Mouse (Mus musculus) heart, embryonic 14.5 days (tissue): ENCODE measurements around the gene Prickle3. TPM values are rescaled to one million over a fixed set of nuclear protein-coding genes. Genes with fewer than 3 reads are reported as not detected.

Experiments
- ATAC-seq: fragments of 200-750 bp; cut with Nextera tagmentation; 2 replicates; pipeline ENCODE4 v1.8.0; 2017; ENCODE audit warnings: low read depth, moderate TSS enrichment; ENCODE audit not compliant: insufficient number of reproducible peaks, insufficient read depth, low FRiP score
- H3K27ac ChIP-seq, 2 experiments: fragments of 200-500 bp in 1 of 2; fragments of 300-500 bp in 1 of 2; sonication (generic) in 1 of 2; replicated peaks in 1 of 2; 2 replicates each; pipeline ENCODE4 v1.5.1; 2012 to 2014; ENCODE audit warnings: low read depth in 2 of 2, low read length in 2 of 2, control low read depth in 1 of 2, mild to moderate bottlenecking in 1 of 2, mixed read lengths in 1 of 2; ENCODE audit not compliant: control insufficient read depth in 1 of 2, insufficient read depth in 1 of 2
- H3K27me3 ChIP-seq: fragments of 300-500 bp; sonication (generic); 2 replicates; pipeline ENCODE4 v1.6.1; 2014; ENCODE audit warnings: mild to moderate bottlenecking, low read length, control low read depth; ENCODE audit not compliant: control insufficient read depth, insufficient read depth
- H3K36me3 ChIP-seq: fragments of 300-500 bp; sonication (generic); 2 replicates; pipeline ENCODE4 v1.6.1; 2014; ENCODE audit warnings: mild to moderate bottlenecking, control low read depth, low read length, mixed read lengths; ENCODE audit not compliant: control insufficient read depth, insufficient read depth
- H3K4me1 ChIP-seq, 2 experiments: fragments of 200-500 bp in 1 of 2; fragments of 300-500 bp in 1 of 2; sonication (generic) in 1 of 2; 2 replicates each; pipeline ENCODE4 v1.6.1; 2012 to 2014; ENCODE audit warnings: low read length in 2 of 2, control low read depth in 1 of 2, mixed read lengths in 1 of 2; ENCODE audit not compliant: control insufficient read depth in 2 of 2, insufficient read depth in 2 of 2
- H3K4me2 ChIP-seq: fragments of 300-500 bp; sonication (generic); 2 replicates; pipeline ENCODE4 v1.6.1; 2014; ENCODE audit warnings: mild to moderate bottlenecking, low read length
- H3K4me3 ChIP-seq, 2 experiments: fragments of 200-500 bp in 1 of 2; fragments of 300-500 bp in 1 of 2; sonication (generic) in 1 of 2; 2 replicates each; pipeline ENCODE4 v1.5.1; 2012 to 2014; ENCODE audit warnings: low read length in 2 of 2, mild to moderate bottlenecking in 2 of 2, control low read depth in 1 of 2, low read depth in 1 of 2, moderate library complexity in 1 of 2; ENCODE audit not compliant: control insufficient read depth in 1 of 2, insufficient read depth in 1 of 2
- H3K9ac ChIP-seq: fragments of 300-500 bp; sonication (generic); 2 replicates; pipeline ENCODE4 v1.6.1; 2014; ENCODE audit warnings: mild to moderate bottlenecking, low read length
- H3K9me3 ChIP-seq: fragments of 300-500 bp; sonication (generic); 2 replicates; pipeline ENCODE4 v1.6.1; 2016; ENCODE audit warnings: low read length, control low read depth; ENCODE audit not compliant: control insufficient read depth
- WGBS: fragments of 180-500 bp; shearing (Covaris S2); extraction: QIAGEN DNeasy Blood & Tissue Kit; methylation state at CpG from one replicate; pipeline ENCODE4 v1.1.7; 2014; 5-methylcytosine and 5-hydroxymethylcytosine counted together
- polyA plus RNA-seq: library from polyadenylated mRNA; unstranded; fragments of >200 nt; fragmentation: Nextera tagmentation; extraction: Ambion mirVana; gene quantifications from 2 replicates; pipeline ENCODE4 v1.2.1, GENCODE M21; 2014

Gene Prickle3
- polyA plus RNA-seq, 1 experiment from 2014 or later, result 6.2 TPM

DNA sequence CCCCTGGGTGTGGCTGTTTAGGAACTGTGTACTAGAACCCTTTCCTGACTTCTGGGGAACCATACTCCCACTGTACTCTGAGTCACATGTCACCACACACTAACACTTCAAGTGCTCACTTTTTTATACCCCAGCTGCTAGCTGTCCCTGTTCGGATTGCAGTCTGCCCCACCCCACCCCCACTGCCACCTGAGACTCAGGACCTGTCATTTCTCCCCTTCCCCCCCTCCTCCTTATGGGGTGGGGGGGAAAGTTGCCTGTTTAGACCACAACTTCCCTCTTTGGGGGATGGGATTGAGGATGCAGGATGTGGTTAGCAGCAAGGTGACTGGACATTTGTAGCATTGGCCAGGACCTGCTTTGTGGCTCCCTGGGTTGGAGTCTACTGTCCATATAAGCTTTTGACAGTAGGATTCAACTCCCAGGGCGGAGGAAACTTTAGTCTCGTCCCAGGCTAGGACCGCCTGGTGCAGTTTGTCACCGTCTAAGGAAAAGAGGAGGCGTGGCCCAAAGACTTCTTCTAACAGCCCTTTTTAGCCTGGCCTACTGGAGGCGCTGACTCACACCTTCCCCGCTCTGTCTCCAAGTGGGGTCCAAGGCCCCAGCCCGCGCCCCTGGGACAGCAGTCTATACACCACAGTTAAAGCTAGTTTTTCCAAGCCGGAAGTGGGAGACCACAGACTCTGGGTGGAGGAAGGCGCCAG lies 16.7 kb downstream of the Prickle3 start:
- Histone ChIP-seq H3K27me3 (no peaks in the 10 kb centered on the region), H3K27ac (peak overlapping the region; percentile 29 to 44; a peak in 3 of 4 replicates), H3K9ac (no peak overlapping the region; the same call in 1 of the 2 replicates), H3K9me3 (no peaks in the 10 kb centered on the region), H3K4me1 (peaks cover 7 to 9% of the 10 kb centered on the region in 2 experiments; a peak in 2 of 4 replicates), H3K4me3 (peak overlapping the region; percentile 29 to 31; a peak in 1 of 4 replicates), H3K36me3 (peaks cover 4% of the 10 kb centered on the region), H3K4me2 (peak overlapping the region; percentile 69)
- ATAC-seq, result no peak
- WGBS, result 20% methylated on average over 12 of the region's 12 CpGs

DNA sequence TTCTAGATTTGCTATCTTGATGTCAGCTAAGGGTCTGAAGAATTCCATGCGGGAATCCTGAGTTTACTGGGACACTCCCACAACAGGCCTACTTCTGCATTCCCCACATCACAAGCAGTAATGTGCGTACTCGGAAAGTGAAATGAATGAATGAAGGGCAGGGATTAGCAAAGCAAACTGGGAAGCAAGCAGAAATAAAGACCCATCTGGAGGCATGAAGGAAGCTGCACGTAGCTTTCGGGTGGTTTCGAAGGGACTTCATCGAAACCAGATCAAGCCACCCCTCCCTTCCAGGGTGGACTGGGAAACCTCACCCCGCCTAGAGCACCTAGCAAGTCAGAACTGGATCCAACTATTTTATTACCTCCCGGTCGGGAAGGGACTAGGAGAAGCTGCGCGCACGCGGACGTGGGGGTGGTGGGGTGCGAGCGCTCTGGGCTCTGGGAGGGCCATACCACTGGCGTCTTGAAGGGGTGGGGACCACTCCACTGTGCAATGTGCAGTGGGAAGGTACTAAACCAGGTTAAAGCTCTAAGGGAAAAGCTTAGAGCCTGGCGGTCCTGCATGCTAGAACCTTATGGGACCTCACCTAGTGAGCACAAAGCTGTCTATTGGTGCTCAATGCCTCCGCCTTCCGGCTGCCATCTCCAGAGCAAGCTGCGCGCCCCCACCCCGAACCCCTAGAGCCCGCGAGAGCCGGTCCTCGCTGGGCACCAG lies 17.4 kb downstream of the Prickle3 start:
- Histone ChIP-seq H3K4me1 (peaks cover 7 to 9% of the 10 kb centered on the region in 2 experiments; a peak in 2 of 4 replicates), H3K4me2 (peak overlapping the region; percentile 69), H3K9me3 (no peaks in the 10 kb centered on the region), H3K27ac (peak overlapping the region; percentile 22 to 44), H3K27me3 (no peaks in the 10 kb centered on the region), H3K9ac (peak overlapping the region; percentile 57), H3K4me3 (peak overlapping the region; percentile 29 to 31), H3K36me3 (no peaks in the 10 kb centered on the region)
- no peak for ATAC-seq
- WGBS, result 21% methylated on average over 28 of the region's 28 CpGs

DNA sequence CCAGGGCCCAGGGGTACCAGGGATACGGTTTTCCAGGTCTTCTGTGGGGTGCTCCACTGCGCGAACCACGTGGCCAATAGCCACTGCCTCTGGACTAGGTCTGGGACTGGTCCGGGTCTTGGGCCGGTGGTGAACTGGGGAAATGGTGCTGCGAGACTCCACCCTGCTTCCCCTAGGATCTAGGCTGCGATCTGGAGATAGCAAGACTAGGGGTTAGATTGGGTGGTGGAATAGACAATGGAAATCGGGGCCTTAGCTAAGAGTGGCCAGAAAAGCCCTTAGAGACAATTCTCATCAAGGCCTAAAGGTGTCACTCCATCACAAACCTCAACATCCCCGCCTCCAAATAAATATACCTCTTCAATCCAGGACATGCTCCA lies 17.9 kb downstream of the Prickle3 start:
- H3K27ac ChIP-seq, result peak overlapping the region in 1 of 2 experiments; percentile 44; a peak in 1 of 4 replicates

DNA sequence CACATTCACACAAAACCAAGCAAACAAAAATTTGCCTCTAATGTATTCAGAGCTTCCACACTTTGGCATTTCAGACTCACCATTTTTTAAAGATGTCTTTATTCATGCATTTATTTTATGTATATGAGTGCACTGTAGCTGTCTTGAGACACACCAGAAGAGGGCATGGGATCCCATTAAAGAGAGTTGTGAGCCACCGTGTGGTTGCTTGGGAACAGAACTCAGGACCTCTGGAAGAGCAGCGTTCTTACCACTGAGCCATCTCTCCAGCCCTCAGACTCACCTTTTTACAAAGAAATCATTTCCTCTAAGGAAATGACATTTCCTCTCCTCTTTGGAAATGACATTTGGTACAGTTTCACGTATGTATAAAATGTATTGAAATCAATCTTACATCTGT lies 21.9 kb downstream of the Prickle3 start:
- Histone ChIP-seq H3K9ac (no peak overlapping the region), H3K27me3 (no peaks in the 10 kb centered on the region), H3K9me3 (no peaks in the 10 kb centered on the region), H3K4me1 (peaks cover 0 to 4% of the 10 kb centered on the region in 2 experiments; a peak in 1 of 4 replicates), H3K27ac (no peak overlapping the region), H3K4me2 (no peak overlapping the region), H3K4me3 (no peak overlapping the region), H3K36me3 (no peaks in the 10 kb centered on the region)
- WGBS, result 39% methylated on average over 3 of the region's 3 CpGs
- ATAC-seq, result no peak

More for the DNA sequence above, 17.9 kb downstream of the Prickle3 start:
- Histone ChIP-seq H3K4me3 (peak overlapping the region; percentile 29 to 31), H3K27me3 (no peaks in the 10 kb centered on the region), H3K9ac (peak overlapping the region; percentile 57), H3K9me3 (no peaks in the 10 kb centered on the region), H3K4me2 (peak overlapping the region; percentile 69), H3K4me1 (peaks cover 7 to 9% of the 10 kb centered on the region in 2 experiments; a peak in 2 of 4 replicates), H3K36me3 (no peaks in the 10 kb centered on the region)
- WGBS, result 26% methylated on average over 10 of the region's 10 CpGs
- no peak for ATAC-seq

DNA sequence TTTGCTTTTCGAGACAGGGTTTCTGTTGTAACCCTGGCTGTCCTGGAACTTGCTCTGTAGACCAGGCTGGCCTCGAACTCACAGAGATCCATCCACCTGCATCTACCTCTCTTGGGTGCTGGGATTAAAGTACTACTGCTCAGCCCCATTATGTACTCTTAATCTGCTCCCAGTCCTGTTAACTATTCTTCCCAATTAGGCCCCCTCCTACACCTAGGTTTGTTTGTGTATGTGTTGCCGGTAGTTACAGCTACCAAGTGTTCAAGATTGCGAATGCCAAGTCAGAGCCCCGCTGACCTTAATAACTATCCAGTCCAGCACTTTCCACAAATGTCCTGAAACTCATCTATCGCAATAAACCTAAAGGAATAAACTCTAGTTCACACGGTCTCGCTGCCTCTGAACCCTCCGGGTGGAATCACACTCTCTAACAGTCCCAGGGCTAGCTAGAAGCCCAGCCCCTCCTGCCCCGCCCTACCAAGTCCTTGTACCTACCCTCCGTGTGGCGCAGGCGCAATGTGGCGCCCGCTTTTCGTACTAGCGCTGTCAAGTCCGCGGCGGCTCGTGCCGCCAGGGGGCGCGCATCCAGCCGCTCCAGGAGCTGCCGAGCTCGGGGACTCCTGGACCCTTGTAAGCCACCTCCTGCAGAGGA lies 22.5 kb downstream of the Prickle3 start:
- H3K27me3 ChIP-seq, result no peaks in the 10 kb centered on the region
- H3K4me1 ChIP-seq, result no peaks in the 10 kb centered on the region; a peak in 1 of 4 replicates
- H3K9me3 ChIP-seq, result no peaks in the 10 kb centered on the region
- ATAC-seq, result peak; percentile 79
- H3K36me3 ChIP-seq, result no peaks in the 10 kb centered on the region
- H3K4me3 ChIP-seq, result peak overlapping the region; percentile 33 to 37
- H3K9ac ChIP-seq, result peak overlapping the region; percentile 60
- 15% methylated on average over 27 of the region's 27 CpGs for WGBS
- H3K27ac ChIP-seq, result peak overlapping the region; percentile 28 to 56; a peak in 2 of 4 replicates
- H3K4me2 ChIP-seq, result peak overlapping the region; percentile 64

DNA sequence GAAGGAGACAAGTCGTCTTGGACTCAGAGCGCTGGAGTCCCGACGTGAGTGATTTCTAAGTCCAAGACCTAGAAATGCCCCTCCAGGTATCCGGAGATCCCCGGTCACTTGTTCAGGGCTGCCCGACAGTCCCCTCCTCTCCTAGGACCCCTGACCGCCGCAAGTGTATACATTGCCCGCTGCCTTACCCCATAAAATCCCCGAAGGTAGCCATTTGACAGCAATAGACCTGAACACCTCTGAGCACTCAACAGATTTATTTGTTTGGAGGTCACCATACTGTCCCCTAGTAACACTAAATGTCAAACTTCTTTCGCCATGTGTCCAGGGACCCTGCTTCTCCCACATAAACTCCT lies 23.0 kb downstream of the Prickle3 start:
- H3K9ac ChIP-seq, result peak overlapping the region; percentile 60
- no peaks in the 10 kb centered on the region for H3K36me3 ChIP-seq
- H3K9me3 ChIP-seq, result no peaks in the 10 kb centered on the region
- H3K27ac ChIP-seq, result no peak overlapping the region
- H3K4me1 ChIP-seq, result no peaks in the 10 kb centered on the region; a peak in 1 of 4 replicates
- peak overlapping the region; percentile 33 to 37 for H3K4me3 ChIP-seq
- no peak for ATAC-seq
- peak overlapping the region; percentile 64 for H3K4me2 ChIP-seq
- H3K27me3 ChIP-seq, result no peaks in the 10 kb centered on the region
- WGBS, result 29% methylated on average over 12 of the region's 12 CpGs

DNA sequence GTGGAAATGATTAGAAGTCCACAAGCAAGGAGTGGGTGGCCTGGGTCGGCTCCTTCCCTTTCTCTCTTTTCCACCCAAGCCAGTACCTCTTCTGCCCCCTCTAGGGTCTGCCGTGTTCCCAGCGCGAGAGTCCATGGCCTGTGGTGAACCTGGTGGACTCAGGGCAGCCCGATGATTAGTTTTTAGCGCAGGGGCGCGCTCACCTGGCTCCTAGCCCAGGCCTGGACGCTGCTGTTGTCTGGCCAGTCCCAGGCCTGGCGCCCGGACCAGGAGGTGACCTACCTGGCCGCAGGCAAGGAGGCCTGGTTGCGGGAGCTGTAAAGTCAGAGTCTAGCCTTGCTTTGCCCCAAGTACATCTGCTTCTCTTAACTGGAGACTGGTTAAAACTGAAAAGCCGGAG lies 23.8 kb downstream of the Prickle3 start, which contains the start of gene Magix:
Gene Magix (minus strand): TSS at position 388 of the 400 bp plus-strand sequence.
- Histone ChIP-seq H3K9ac (peak within 1 kb of the TSS; percentile 60), H3K9me3 (no peaks in the 10 kb centered on the region), H3K27me3 (no peaks in the 10 kb centered on the region), H3K4me3 (peak within 1 kb of the TSS; percentile 33 to 37; a peak in 3 of 4 replicates), H3K27ac (no peak within 1 kb of the TSS), H3K36me3 (no peaks in the 10 kb centered on the region), H3K4me1 (no peaks in the 10 kb centered on the region; a peak in 1 of 4 replicates), H3K4me2 (peak within 1 kb of the TSS; percentile 64)
- WGBS, result 61% methylated on average over 14 of the region's 14 CpGs
- ATAC-seq, result no peak
